Mouse (Mus musculus) limb, embryonic 14.5 days (tissue): ENCODE results near the gene Mov10. TPM values are rescaled to one million over a fixed set of nuclear protein-coding genes. Genes with fewer than 3 reads are reported as not detected.

Experiments used
- ATAC-seq: fragments of 200-750 bp; cut with Nextera tagmentation; 2 replicates; pipeline ENCODE4 v1.8.0; 2017; ENCODE audit warnings: low read depth, moderate number of reproducible peaks, moderate TSS enrichment; ENCODE audit not compliant: low FRiP score
- DNase-seq: peaks from one replicate; pipeline ENCODE4 v3.0.0-alpha.2; 2015; ENCODE audit warnings: low spot score
- H3K27ac ChIP-seq: fragments of 300-500 bp; sonication (generic); replicated peaks from 2 replicates; pipeline ENCODE4 v1.5.1; 2014; ENCODE audit warnings: low read depth, mild to moderate bottlenecking, low read length, moderate library complexity, mixed read lengths
- H3K27me3 ChIP-seq: fragments of 300-500 bp; sonication (generic); 2 replicates; pipeline ENCODE4 v1.6.1; 2014; ENCODE audit warnings: low read length, mixed read lengths; ENCODE audit not compliant: control insufficient read depth, insufficient read depth
- H3K36me3 ChIP-seq: fragments of 300-500 bp; sonication (generic); 2 replicates; pipeline ENCODE4 v1.6.1; 2014; ENCODE audit warnings: mild to moderate bottlenecking, low read length, moderate library complexity, mixed read lengths; ENCODE audit not compliant: control insufficient read depth, insufficient read depth
- H3K4me1 ChIP-seq: fragments of 300-500 bp; sonication (generic); 2 replicates; pipeline ENCODE4 v1.6.1; 2014; ENCODE audit warnings: antibody characterized with exemption, low read length, mixed read lengths; ENCODE audit not compliant: control insufficient read depth, insufficient read depth
- H3K4me2 ChIP-seq: fragments of 300-500 bp; sonication (generic); replicated peaks from 2 replicates; pipeline ENCODE4 v1.6.1; 2014; ENCODE audit warnings: low read depth, mild to moderate bottlenecking, low read length, moderate library complexity; ENCODE audit not compliant: severe bottlenecking
- H3K4me3 ChIP-seq: fragments of 300-500 bp; sonication (generic); replicated peaks from 2 replicates; pipeline ENCODE4 v1.5.1; 2014; ENCODE audit warnings: low read length
- H3K9ac ChIP-seq: fragments of 300-500 bp; sonication (generic); 2 replicates; pipeline ENCODE4 v1.6.1; 2014; ENCODE audit warnings: mild to moderate bottlenecking, low read depth, low read length, moderate library complexity; ENCODE audit not compliant: severe bottlenecking
- H3K9me3 ChIP-seq: fragments of 300-500 bp; sonication (generic); 2 replicates; pipeline ENCODE4 v1.6.1; 2016; ENCODE audit warnings: low read length; ENCODE audit not compliant: control insufficient read depth
- POLR2A ChIP-seq: fragments of 200-500 bp; IDR thresholded peaks from 2 replicates; pipeline ENCODE4 v1.8.0; 2012; ENCODE audit warnings: inconsistent platforms, mild to moderate bottlenecking, moderate library complexity, borderline replicate concordance; ENCODE audit not compliant: insufficient read depth, insufficient read length; ENCODE audit errors: extremely low read depth
- WGBS: fragments of 180-500 bp; shearing (Covaris S2); extraction: QIAGEN DNeasy Blood & Tissue Kit; methylation state at CpG from one replicate; pipeline ENCODE4 v1.1.7; 2014; 5-methylcytosine and 5-hydroxymethylcytosine counted together
- polyA plus RNA-seq, 2 experiments: library from polyadenylated mRNA; depleted of rRNA in 1 of 2; stranded (reverse) in 1 of 2; unstranded in 1 of 2; fragments of >200 nt; fragmentation: Nextera tagmentation in 1 of 2; extraction: Ambion mirVana in 1 of 2; gene quantifications; 2 replicates each; pipeline versions ENCODE4 v1.2.1 to v1.2.3; 2012 to 2014

The Mov10 gene
- polyA plus RNA-seq, 2 experiments: 32.7 to 41.6 TPM

- no peaks in the 10 kb centered on the region for H3K27me3 ChIP-seq
- TF ChIP-seq POLR2A: 0 out of 2 replicates have a peak, but pooled peaks have one; percentile 61
- peak; percentile 91 for DNase-seq
- H3K9me3 ChIP-seq: no peaks in the 10 kb centered on the region
- peak within 1 kb of the TSS; percentile 76 for H3K4me2 ChIP-seq
- under 1% methylated on average over 43 of the region's 43 CpGs for WGBS
- peak; percentile 95 for ATAC-seq
- peak within 1 kb of the TSS; percentile 94 for H3K4me3 ChIP-seq
- H3K36me3 ChIP-seq: peaks cover 7% of the 10 kb centered on the region
- peak within 1 kb of the TSS; percentile 91 for H3K27ac ChIP-seq
- peaks cover 22% of the 10 kb centered on the region for H3K4me1 ChIP-seq
- peak within 1 kb of the TSS; percentile 92 for H3K9ac ChIP-seq
These were observed 45.7 kb upstream of the Mov10 start, which contains the start of the genes St7l and Capza1 for GRCm38 (mm10) chr3:104863786-104864650. TSS of gene St7l (plus strand) at chr3:104864005. TSS of gene Capza1 (minus strand) at chr3:104864505.

GRCm38 (mm10) chr3:104858560-104858959 is 40.2 kb upstream of the Mov10 start:
- WGBS: 95% methylated on average over 1 of the region's 1 CpGs
- no peak overlapping the region for H3K9ac ChIP-seq
- no peak overlapping the region for H3K4me3 ChIP-seq
- ATAC-seq: no peak
- H3K36me3 ChIP-seq: peaks cover 12% of the 10 kb centered on the region; the same call in 1 of the 2 replicates
- H3K27ac ChIP-seq: no peak overlapping the region
- no peaks in the 10 kb centered on the region for H3K27me3 ChIP-seq
- DNase-seq: no peak
- peaks cover 14% of the 10 kb centered on the region for H3K4me1 ChIP-seq
- no peaks in the 10 kb centered on the region for H3K9me3 ChIP-seq
- TF ChIP-seq POLR2A: no peak
- H3K4me2 ChIP-seq: no peak overlapping the region

- 73% methylated on average over 1 of the region's 1 CpGs for WGBS
- Histone ChIP-seq H3K4me1 (no peaks in the 10 kb centered on the region), H3K9me3 (no peaks in the 10 kb centered on the region), H3K27me3 (no peaks in the 10 kb centered on the region), H3K9ac (no peak overlapping the region), H3K27ac (no peak overlapping the region), H3K4me3 (no peak overlapping the region), H3K4me2 (no peak overlapping the region), H3K36me3 (peaks cover 12% of the 10 kb centered on the region; the same call in 1 of the 2 replicates)
- no peak for ATAC-seq
- no peak for TF ChIP-seq POLR2A
- no peak for DNase-seq
These were observed 37.7 kb upstream of the Mov10 start for GRCm38 (mm10) chr3:104856106-104856505.

DNA sequence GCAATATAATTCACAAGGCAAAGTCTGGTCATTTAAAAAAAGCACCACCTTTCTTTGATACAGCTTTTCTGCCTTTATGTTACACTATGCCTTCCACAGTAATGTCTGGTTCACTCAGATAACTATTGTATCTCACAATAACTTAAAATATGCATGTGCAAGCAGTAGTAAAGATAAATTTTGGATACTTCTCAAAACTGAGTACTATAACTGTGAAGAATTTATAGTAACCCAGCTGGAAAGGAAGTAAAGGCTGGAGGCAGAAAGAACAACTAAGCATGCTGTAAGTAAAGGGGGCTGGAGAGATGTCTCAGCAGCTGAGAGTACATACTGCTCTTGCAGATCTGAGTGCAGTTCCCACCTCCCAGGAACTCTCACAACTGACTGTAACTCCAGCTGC is 36.5 kb upstream of the Mov10 start:
- H3K4me1 ChIP-seq: no peaks in the 10 kb centered on the region
- H3K27ac ChIP-seq: no peak overlapping the region
- ATAC-seq (no peak), DNase-seq (no peak)
- peaks cover 12% of the 10 kb centered on the region; the same call in 1 of the 2 replicates for H3K36me3 ChIP-seq
- no peak overlapping the region for H3K9ac ChIP-seq
- no peak for TF ChIP-seq POLR2A
- no peaks in the 10 kb centered on the region for H3K9me3 ChIP-seq
- H3K4me2 ChIP-seq: no peak overlapping the region
- no peaks in the 10 kb centered on the region for H3K27me3 ChIP-seq
- H3K4me3 ChIP-seq: no peak overlapping the region

DNA sequence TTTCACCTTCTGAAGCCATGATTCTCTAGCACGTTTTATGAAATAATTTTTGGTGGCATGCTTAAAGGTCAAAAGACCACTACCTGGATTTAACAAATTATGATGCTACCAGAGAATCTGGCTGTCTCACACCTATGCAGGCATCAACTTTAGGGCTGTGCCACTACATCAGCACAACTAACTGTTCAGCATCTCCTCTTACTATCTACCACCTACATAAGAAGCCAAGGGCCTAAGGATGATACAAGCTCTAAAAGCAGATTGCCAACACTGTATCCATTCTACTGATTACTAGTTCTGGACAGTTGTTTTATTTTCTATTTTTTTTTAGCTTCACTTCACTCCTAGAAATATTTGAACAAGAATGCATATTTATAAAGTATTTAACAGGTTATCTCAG is 36.1 kb upstream of the Mov10 start:
- no peak for TF ChIP-seq POLR2A
- Histone ChIP-seq H3K4me1 (no peaks in the 10 kb centered on the region), H3K4me3 (no peak overlapping the region), H3K27ac (no peak overlapping the region), H3K4me2 (no peak overlapping the region), H3K9me3 (no peaks in the 10 kb centered on the region), H3K9ac (no peak overlapping the region), H3K36me3 (peaks cover 12% of the 10 kb centered on the region; the same call in 1 of the 2 replicates), H3K27me3 (no peaks in the 10 kb centered on the region)
- ATAC-seq (no peak), DNase-seq (no peak)
- WGBS: 88% methylated on average over 1 of the region's 1 CpGs
